Mouse (Mus musculus) hindbrain, embryonic 16.5 days (tissue): ENCODE data around the gene Nsdhl. TPM values are rescaled to one million over a fixed set of nuclear protein-coding genes. Genes with fewer than 3 reads are reported as not detected.

Source experiments
- microRNA counts: library from miRNA; unstranded; fragments of <30 nt; microRNA quantifications from one replicate; lab custom pipeline; 2016
- microRNA-seq: library from miRNA; unstranded; fragments of <30 nt; microRNA quantifications from one replicate; pipeline ENCODE4, GENCODE M21; 2017
- polyA plus RNA-seq: library from polyadenylated mRNA; unstranded; fragments of >200 nt; fragmentation: Nextera tagmentation; extraction: Ambion mirVana; gene quantifications from 2 replicates; pipeline ENCODE4 v1.2.1, GENCODE M21; 2015

Gene Nsdhl
- polyA plus RNA-seq, 1 experiment from 2014 or later = 54.5 TPM

MicroRNA genes within 50 kb of the gene (microRNA counts, 519-probe panel; counts per million panel counts)
- 1,780 counts per million, percentile 19 among the panel's probes with 10 or more counts for microRNA mmu-miR-2137 (lab: Ali Mortazavi, UCI)

Small RNA genes within 50 kb of the gene (microRNA-seq; reads per million reads assigned to microRNA genes)
- gene Mir2137 = 0.62 reads per million

Other genes with a start within 250 kb of the Nsdhl start
- gene Gabrq, start 93.4 kb upstream of the Nsdhl start, polyA plus RNA-seq = 4.5 and 4.7 TPM in 2 replicates
- gene Cetn2, start 146 bp upstream of the Nsdhl start, polyA plus RNA-seq = 66.8 and 70.1 TPM in 2 replicates
- gene Zfp185, start 68.8 kb downstream of the Nsdhl start, polyA plus RNA-seq = 1.3 and 2.0 TPM in 2 replicates
- 0.16 and 0.43 TPM in 2 replicates for gene Pnma5, start 118.5 kb downstream of the Nsdhl start, polyA plus RNA-seq
- gene Pnma3, start 146.2 kb downstream of the Nsdhl start, polyA plus RNA-seq = 4.4 and 6.6 TPM in 2 replicates
- gene Xlr4a, start 163.9 kb downstream of the Nsdhl start, polyA plus RNA-seq = 0.29 TPM in 1 of 2 replicates, not detected in the other
- gene Xlr3a, start 178.5 kb downstream of the Nsdhl start, polyA plus RNA-seq = 4.1 and 4.2 TPM in 2 replicates
- gene Gm14685, start 198.5 kb downstream of the Nsdhl start, polyA plus RNA-seq = 0.72 and 1.9 TPM in 2 replicates
- gene Xlr5b, start 230.2 kb downstream of the Nsdhl start, polyA plus RNA-seq = not detected in 2 replicates
- 0.38 and 1.0 TPM in 2 replicates for gene DXBay18, start 230.9 kb downstream of the Nsdhl start, polyA plus RNA-seq